In genomic region chr6:136470321-136471230, GRCm38 (mm10) we compare ENCODE assay signal across 8 mouse cellular contexts. TPM values are rescaled to one million over a fixed set of nuclear protein-coding genes. Genes with fewer than 3 reads are reported as not detected.
DNase-seq lines count a peak whose midpoint lies in the region; ATAC-seq and TF ChIP-seq lines count a peak whose summit lies in the region.

No protein-coding gene starts in this region.

- 2% methylated on average over 25 of the region's 31 CpGs for WGBS in hindbrain, embryonic 11.5 days
- WGBS in lung, postnatal 0 days = 7% methylated on average over 28 of the region's 31 CpGs

- no peaks in the 10 kb centered on the region for H3K36me3 ChIP-seq in hindbrain, embryonic 11.5 days (ENCODE audit: control insufficient read depth, insufficient read depth, low read length)
- no peaks in the 10 kb centered on the region for H3K36me3 ChIP-seq in lung, postnatal 0 days (ENCODE audit: insufficient read depth, low read length)

- no peaks in the 10 kb centered on the region for H3K9me3 ChIP-seq in hindbrain, embryonic 11.5 days (ENCODE audit: control insufficient read depth, low read length)
- H3K9me3 ChIP-seq in lung, postnatal 0 days (ENCODE audit: low read length) = no peaks in the 10 kb centered on the region

- H3K9ac ChIP-seq in hindbrain, embryonic 11.5 days (ENCODE audit: low read depth, low read length) = peak overlapping the region; percentile 43
- H3K9ac ChIP-seq in lung, postnatal 0 days (replicated peaks; ENCODE audit: low read depth) = no peak overlapping the region

- H3K4me2 ChIP-seq in hindbrain, embryonic 11.5 days (replicated peaks; ENCODE audit: low read depth, low read length) = no peak overlapping the region; the same call in 1 of the 2 replicates
- no peak overlapping the region; the same call in 1 of the 2 replicates for H3K4me2 ChIP-seq in lung, postnatal 0 days (replicated peaks; ENCODE audit: low read depth, low read length)

- no peak for TF ChIP-seq CTCF in lung, postnatal 0 days (IDR thresholded peaks at IDR 0.05)

- peak; percentile 88 for ATAC-seq in hindbrain, embryonic 11.5 days (ENCODE audit: low FRiP score)
- ATAC-seq in lung, postnatal 0 days = peak; percentile 72

- no peak overlapping the region for H3K4me3 ChIP-seq in hindbrain, embryonic 11.5 days (ENCODE audit: low read depth, low read length)
- no peak overlapping the region for H3K4me3 ChIP-seq in lung, postnatal 0 days (ENCODE audit: low read depth, low read length)

- peaks cover 7% of the 10 kb centered on the region; the same call in 1 of the 2 replicates for H3K4me1 ChIP-seq in hindbrain, embryonic 11.5 days (replicated peaks; ENCODE audit: control insufficient read depth, insufficient read depth, low read length)
- peaks cover 15% of the 10 kb centered on the region; the same call in 1 of the 2 replicates for H3K4me1 ChIP-seq in lung, postnatal 0 days (ENCODE audit: insufficient read depth, low read depth, low read length)

- H3K27me3 ChIP-seq in hindbrain, embryonic 11.5 days (ENCODE audit: control insufficient read depth, insufficient read depth, low read length) = no peaks in the 10 kb centered on the region
- H3K27me3 ChIP-seq in lung, postnatal 0 days (replicated peaks; ENCODE audit: insufficient read depth, low read length) = no peaks in the 10 kb centered on the region

- peak overlapping the region; percentile 99 for H3K27ac ChIP-seq in hindbrain, embryonic 11.5 days (ENCODE audit: low read depth, low read length)
- H3K27ac ChIP-seq in lung, postnatal 0 days (ENCODE audit: low read length) = peak overlapping the region; percentile 93

- TF ChIP-seq EP300 in lung, postnatal 0 days (IDR thresholded peaks at IDR 0.05) = 0 out of 2 replicates have a peak, but pooled peaks have one; percentile 46

- DNase-seq in R1 (ENCODE audit: low read depth, low spot score) = peak; percentile 99
- peak; percentile 82 to 88 for DNase-seq in cerebellum, postnatal 25 days
- peak; percentile 79 to 84 for DNase-seq in frontal cortex, postnatal 10 days (ENCODE audit: low spot score in 2 of 2)
- peak; percentile 92 for DNase-seq in hindbrain, embryonic 11.5 days (ENCODE audit: low spot score)
- DNase-seq in layer of hippocampus, postnatal 14 days (ENCODE audit: low spot score in 2 of 2) = peak; percentile 86 to 91
- DNase-seq in lung, postnatal 0 days (ENCODE audit: low spot score) = peak; percentile 94
- DNase-seq in ovary, postnatal 14 days (ENCODE audit: low spot score) = peak; percentile 59
- peak; percentile 89 for DNase-seq in thymus, postnatal 0 days (ENCODE audit: low spot score)

RNA-seq across cellular contexts. Expression of gene Atf7ip, which starts 35.4 kb away (rescaled TPM):
- 54.1 and 73.7 TPM in 2 replicates for polyA plus RNA-seq in hindbrain, embryonic 11.5 days (2014; fragmentation: Nextera tagmentation; extraction: Ambion mirVana)
- total RNA-seq in layer of hippocampus, postnatal 14 days (2021) = 100 to 1,000 TPM; 108 to 121 TPM
- 13.9 and 14.9 TPM in 2 replicates for polyA plus RNA-seq in lung, postnatal 0 days (2015; fragmentation: Nextera tagmentation; extraction: Ambion mirVana)
- 26.5 and 28.5 TPM in 2 replicates for polyA plus RNA-seq in thymus, postnatal 0 days (2015; fragmentation: Nextera tagmentation; extraction: Ambion mirVana)

RNA-seq across cellular contexts. Expression of gene E330021D16Rik, which starts 55.2 kb away (rescaled TPM):
- 0.13 TPM in 1 of 2 replicates, not detected in the other for polyA plus RNA-seq in hindbrain, embryonic 11.5 days (2014; fragmentation: Nextera tagmentation; extraction: Ambion mirVana)
- total RNA-seq in layer of hippocampus, postnatal 14 days (2021) = not detected
- 0.11 and 0.12 TPM in 2 replicates for polyA plus RNA-seq in lung, postnatal 0 days (2015; fragmentation: Nextera tagmentation; extraction: Ambion mirVana)
- polyA plus RNA-seq in thymus, postnatal 0 days (2015; fragmentation: Nextera tagmentation; extraction: Ambion mirVana) = 0.08 and 0.13 TPM in 2 replicates
